Mouse (Mus musculus) testis, adult 2 months (tissue): ENCODE data around the gene Ubxn4.

ENCODE experiments used
- CTCF ChIP-seq: fragments of 200-500 bp; IDR thresholded peaks from 2 replicates; pipeline ENCODE4 v1.5.1; 2012; ENCODE audit warnings: low read depth, mild to moderate bottlenecking, inconsistent platforms, low read length, moderate library complexity; ENCODE audit not compliant: control insufficient read depth, insufficient read depth, insufficient replicate concordance
- POLR2A ChIP-seq: fragments of 200-500 bp; IDR thresholded peaks from 2 replicates; pipeline ENCODE4 v1.6.1; 2012; ENCODE audit warnings: low read depth, mild to moderate bottlenecking, inconsistent platforms, low read length, moderate library complexity; ENCODE audit not compliant: control insufficient read depth

DNA sequence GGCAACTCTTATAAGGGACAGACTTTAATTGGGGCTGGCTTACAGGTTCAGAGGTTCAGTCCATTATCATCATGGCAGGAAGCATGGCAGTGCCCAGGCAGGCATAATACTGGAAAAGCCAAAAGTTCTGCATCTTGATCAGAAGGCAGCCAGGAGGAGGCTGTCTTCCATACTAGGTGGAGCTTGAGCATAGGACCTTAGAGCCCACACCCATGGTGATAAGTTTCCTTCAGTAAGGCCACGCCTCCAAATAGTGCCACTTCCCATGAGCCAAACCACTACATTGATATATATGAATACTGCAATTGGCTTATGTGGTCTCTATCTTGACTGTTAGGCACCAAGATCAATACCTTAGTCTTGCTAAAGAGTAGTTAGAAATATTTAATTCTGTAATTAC is 32.1 kb downstream of the Ubxn4 start:
- TF ChIP-seq POLR2A (no peak), CTCF (no peak)
